Mouse (Mus musculus) heart, postnatal 0 days (tissue): Measurements from ENCODE around the gene Lamc3.

Source experiments
- CTCF ChIP-seq: IDR thresholded peaks from 2 replicates; pipeline ENCODE4 v1.5.1; 2016; ENCODE audit warnings: antibody characterized with exemption, control low read depth, low read depth
- EP300 ChIP-seq: IDR thresholded peaks from 2 replicates; pipeline ENCODE4 v1.6.1; 2016; ENCODE audit warnings: antibody characterized with exemption, low read depth

DNA sequence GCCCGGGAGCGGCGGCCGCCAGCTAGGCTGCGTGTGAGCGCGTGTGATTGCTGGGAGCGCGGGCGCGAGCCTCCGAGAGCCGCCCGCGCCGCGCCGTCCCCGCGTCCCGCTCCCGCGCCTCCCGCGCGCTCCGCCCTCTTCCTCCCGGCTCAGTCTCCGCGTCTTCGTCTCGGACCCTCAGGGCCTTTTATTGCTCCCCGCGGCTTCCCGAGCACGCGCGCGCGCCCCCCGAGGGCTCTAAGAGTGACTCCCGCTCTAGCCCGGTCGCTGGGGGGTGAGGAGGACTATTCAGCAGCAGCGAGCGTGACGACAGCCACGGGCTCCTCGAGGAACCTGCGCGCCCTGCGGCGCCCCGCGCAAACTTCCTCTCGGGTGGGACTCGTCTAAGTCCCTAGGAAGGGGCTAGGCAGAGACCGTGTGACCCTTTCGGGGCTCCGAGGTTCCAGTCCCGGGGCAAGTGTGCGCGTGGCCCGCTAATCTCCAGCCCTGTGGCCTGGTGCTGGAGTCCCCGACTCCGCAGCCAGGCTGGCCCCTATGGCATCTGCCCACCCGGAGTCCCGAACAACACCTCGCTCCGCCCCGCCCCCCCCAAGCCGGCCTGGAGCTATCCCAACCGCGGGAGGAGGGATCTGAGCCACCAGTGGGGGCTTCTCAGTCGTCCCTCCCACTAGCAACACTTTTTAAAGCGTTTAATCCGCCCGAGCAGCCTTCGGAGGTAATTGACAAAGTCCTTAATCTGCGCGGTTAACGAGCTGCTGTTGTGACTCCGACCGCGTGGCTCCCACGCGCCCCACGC is 41.0 kb upstream of the Lamc3 start, which contains the start of gene Fibcd1:
- TF ChIP-seq CTCF (no peak), EP300 (no peak)
